Mouse (Mus musculus): ENCODE results near the gene Chuk. TPM values are rescaled to one million over a fixed set of nuclear protein-coding genes. Genes with fewer than 3 reads are reported as not detected.

Gene Chuk
- 77.9 to 88.7 TPM (median 85.6 TPM) in 4 replicates for total RNA-seq (2023; ENCODE audit: inconsistent age)

GRCm38 (mm10) chr19:44106831-44107660, at the start of gene Chuk:
Gene Chuk, minus strand, starts transcription at chr19:44107480.

DNA sequence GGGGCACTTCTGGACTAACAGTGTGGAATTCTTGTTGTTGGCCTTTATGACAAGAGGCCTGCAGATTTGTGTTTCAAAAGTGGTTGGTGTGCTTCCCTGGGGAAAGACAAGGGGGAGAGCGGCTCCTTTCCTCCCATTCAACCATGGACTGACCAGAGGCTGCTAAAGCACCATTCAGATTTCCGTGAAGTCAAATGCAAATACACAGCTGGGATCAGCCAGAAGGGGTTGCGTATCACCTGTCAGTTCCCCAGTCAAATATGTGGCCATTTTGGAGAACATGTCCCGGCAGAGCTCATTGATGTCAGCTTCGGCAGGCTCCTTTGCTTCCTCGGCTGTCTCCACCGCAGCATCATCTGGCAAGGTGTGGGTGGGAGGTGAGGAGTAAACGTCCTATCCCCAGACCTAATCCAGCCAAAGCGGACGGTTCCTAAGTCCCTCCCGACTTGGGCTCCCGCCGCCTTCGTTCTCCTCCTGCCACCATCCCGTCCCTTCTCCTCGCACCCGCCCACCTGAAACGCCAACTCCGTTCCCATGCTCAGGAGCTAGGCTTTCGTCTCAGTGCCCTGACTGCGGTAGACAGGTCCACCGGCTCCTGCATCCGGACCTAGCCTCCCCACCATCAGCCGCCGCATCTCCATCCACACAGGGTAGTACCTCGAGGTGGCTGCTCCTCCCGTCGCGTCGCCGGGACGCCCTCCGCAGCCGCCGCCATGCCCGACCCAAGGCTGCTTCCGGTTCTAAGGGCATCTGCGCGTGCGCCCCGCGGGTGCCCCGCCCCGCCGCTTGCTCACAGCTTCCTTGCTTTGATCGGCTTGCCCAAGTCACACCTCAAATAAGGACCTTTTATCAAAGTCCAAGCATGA, 38.7 kb upstream of the Chuk start, which contains the start of gene Bloc1s2:
Gene Bloc1s2, minus strand, starts transcription at position 745 of the 866 bp plus-strand sequence.

GRCm38 (mm10) chr19:44135072-44135959, 28.0 kb upstream of the Chuk start, which contains the start of gene Cwf19l1:
Gene Cwf19l1, minus strand, starts transcription at chr19:44135876.

GRCm38 (mm10) chr19:44069121-44069913, 38.0 kb downstream of the Chuk start, which contains the start of gene Erlin1:
Gene Erlin1, minus strand, starts transcription at chr19:44069785.

GRCm38 (mm10) chr19:44028972-44029371, 78.3 kb downstream of the Chuk start, which contains the start of gene Cyp2c23:
Gene Cyp2c23, minus strand, starts transcription at chr19:44029208.

Other genes with a start within 250 kb of the Chuk start
- 8.9 to 10.6 TPM (median 10.1 TPM) in 4 replicates for gene Dnmbp, start 167.3 kb downstream of the Chuk start, total RNA-seq (2023; ENCODE audit: inconsistent age)
- gene Cpn1, start 120.9 kb downstream of the Chuk start, total RNA-seq (2023; ENCODE audit: inconsistent age) = not detected in 4 replicates
- gene Cyp2c23, start 78.3 kb downstream of the Chuk start, total RNA-seq (2023; ENCODE audit: inconsistent age) = not detected in 4 replicates
- 20.7 to 22.3 TPM (median 22.1 TPM) in 4 replicates for gene Erlin1, start 37.7 kb downstream of the Chuk start, total RNA-seq (2023; ENCODE audit: inconsistent age)
- 27.2 to 32.4 TPM (median 30.7 TPM) in 4 replicates for gene Cwf19l1, start 28.4 kb upstream of the Chuk start, total RNA-seq (2023; ENCODE audit: inconsistent age)
- gene Bloc1s2, start 39.0 kb upstream of the Chuk start, total RNA-seq (2023; ENCODE audit: inconsistent age) = 86.7 to 110 TPM (median 93.0 TPM) in 4 replicates
- gene Pkd2l1, start 85.0 kb upstream of the Chuk start, total RNA-seq (2023; ENCODE audit: inconsistent age) = not detected in 4 replicates
- gene Scd3, start 95.8 kb upstream of the Chuk start, total RNA-seq (2023; ENCODE audit: inconsistent age) = not detected in 4 replicates
- gene Scd2, start 186.2 kb upstream of the Chuk start, total RNA-seq (2023; ENCODE audit: inconsistent age) = 30.8 to 45.6 TPM (median 37.3 TPM) in 4 replicates
- 1.2 to 2.3 TPM (median 1.4 TPM) in 4 replicates for gene Scd4, start 225.6 kb upstream of the Chuk start, total RNA-seq (2023; ENCODE audit: inconsistent age)